Mouse (Mus musculus) spleen, embryonic (tissue): ENCODE data around the gene Ssr1.

ENCODE experiments used
- CTCF ChIA-PET: fragments of 350-600 bp; sonication (Branson Sonifier 250); formaldehyde crosslinking; loops from one replicate; lab custom pipeline; 2022; lab: Charles Lee

The Ssr1 gene

GRCm38 (mm10) chr13:37919711-37920277, 74.2 kb downstream of the Ssr1 start:
- CTCF ChIA-PET: interaction anchor here (0.5 kb wide), 1 partner anchor 74 kb away, joined by 3 read pairs; no protein-coding TSS in a partner anchor

GRCm38 (mm10) chr13:37918336-37919261, 75.4 kb downstream of the Ssr1 start:
- CTCF ChIA-PET: interaction anchor here (0.5 to 0.6 kb wide), 2 partner anchors 73 to 605 kb away, joined by 3 read pairs; no protein-coding TSS in a partner anchor
